Mouse (Mus musculus) liver, embryonic 14.5 days (tissue): ENCODE data around the gene Atp1b2.

Source experiments
- CTCF ChIP-seq: IDR thresholded peaks from 2 replicates; pipeline ENCODE4 v1.5.1; 2016; ENCODE audit warnings: antibody characterized with exemption, low read depth, control low read depth
- EP300 ChIP-seq: IDR thresholded peaks from 2 replicates; pipeline ENCODE4 v1.6.1; 2016; ENCODE audit warnings: antibody characterized with exemption, low read depth

GRCm38 (mm10) chr11:69590622-69591021 is 15.1 kb downstream of the Atp1b2 start:
- no peak for TF ChIP-seq EP300
- TF ChIP-seq CTCF, result no peak
